8 mouse cellular contexts compared by ENCODE assay signal in the genomic region with DNA sequence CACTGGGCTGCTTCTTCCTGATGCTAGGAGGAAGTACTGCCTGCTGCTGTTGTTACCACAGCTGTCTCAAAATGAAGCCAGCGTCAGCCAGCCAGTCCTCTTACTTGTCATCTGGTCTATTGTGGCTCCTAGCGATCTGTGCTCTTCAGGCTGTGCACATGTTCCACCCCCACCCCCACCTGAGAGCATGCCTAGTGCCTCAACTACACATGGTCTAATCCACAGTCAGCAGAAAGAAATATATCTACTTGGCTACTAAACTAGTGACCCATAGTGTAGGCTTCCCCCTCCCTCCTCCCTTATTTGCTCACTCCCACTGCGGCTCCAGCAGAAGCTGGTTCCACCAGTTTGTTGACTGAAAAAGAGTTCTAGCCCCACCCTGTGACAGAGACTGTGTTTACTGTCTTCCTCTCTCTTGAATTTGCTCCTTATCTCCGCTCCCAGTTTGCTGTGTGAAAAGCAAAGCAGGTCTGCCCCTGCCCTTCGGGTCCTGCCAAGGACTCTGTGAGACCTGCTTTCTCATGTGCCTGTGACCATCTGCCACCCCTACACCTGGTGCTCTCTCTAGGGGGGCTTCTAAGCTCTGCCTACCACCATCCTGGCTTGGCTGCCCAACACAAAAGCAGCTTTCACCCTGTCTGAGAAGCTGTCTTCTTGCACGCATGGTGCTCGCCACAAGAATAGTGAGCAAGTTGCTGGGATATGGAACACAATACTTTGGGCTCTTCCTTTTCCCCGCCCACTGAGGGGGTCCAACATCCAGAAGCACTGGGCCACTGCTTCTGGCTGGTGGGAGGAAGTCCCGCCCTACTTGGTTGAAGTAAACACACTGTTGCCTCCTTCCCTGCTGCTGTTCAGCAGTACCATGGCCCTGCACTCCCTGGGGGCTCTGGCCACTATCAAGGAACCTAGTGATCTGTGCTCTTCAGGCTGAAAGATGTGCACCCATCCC. TPM values are rescaled to one million over a fixed set of nuclear protein-coding genes. Genes with fewer than 3 reads are reported as not detected.
A peak's percentile ranks its signal among the peaks of the same experiment; 100 is the strongest.
DNase-seq lines count a peak whose midpoint lies in the region; ATAC-seq and TF ChIP-seq lines count a peak whose summit lies in the region.

No protein-coding gene starts in this region.

- H3K9ac ChIP-seq in limb, embryonic 12.5 days (replicated peaks), result no peak overlapping the region
- H3K9ac ChIP-seq in stomach, embryonic 16.5 days (ENCODE audit: low read length), result no peak overlapping the region

- H3K4me1 ChIP-seq in spleen, adult 2 months (ENCODE audit: control insufficient read depth, insufficient read depth, insufficient read length), result no peaks in the 10 kb centered on the region
- H3K4me1 ChIP-seq in embryonic facial prominence, embryonic 10.5 days, result 0 out of 2 replicates have a peak, but pooled peaks cover 5% of the 10 kb centered on the region
- H3K4me1 ChIP-seq in limb, embryonic 12.5 days (replicated peaks), result no peaks in the 10 kb centered on the region
- no peaks in the 10 kb centered on the region for H3K4me1 ChIP-seq in stomach, embryonic 16.5 days (ENCODE audit: control insufficient read depth, insufficient read depth, low read length)

- no peak for DNase-seq in spleen, adult 2 months (ENCODE audit: low read depth in 1 of 2, low spot score in 2 of 2)
- DNase-seq in spleen, postnatal 10 days (ENCODE audit: low spot score in 2 of 2), result no peak
- DNase-seq in embryonic facial prominence, embryonic 10.5 days (ENCODE audit: low spot score), result no peak
- DNase-seq in left cerebral cortex, adult 8-10 months (ENCODE audit: low spot score in 2 of 2), result no peak
- DNase-seq in spleen, adult 12 weeks (ENCODE audit: low spot score), result no peak
- no peak for DNase-seq in urinary bladder, postnatal 4 days (ENCODE audit: low spot score in 2 of 2)

- no peaks in the 10 kb centered on the region for H3K36me3 ChIP-seq in spleen, adult 2 months (ENCODE audit: control insufficient read depth, insufficient read depth, low read length)
- H3K36me3 ChIP-seq in embryonic facial prominence, embryonic 10.5 days (replicated peaks), result no peaks in the 10 kb centered on the region
- no peaks in the 10 kb centered on the region for H3K36me3 ChIP-seq in limb, embryonic 12.5 days
- no peaks in the 10 kb centered on the region for H3K36me3 ChIP-seq in stomach, embryonic 16.5 days (ENCODE audit: control insufficient read depth, insufficient read depth, low read length)

- H3K27ac ChIP-seq in spleen, adult 2 months (ENCODE audit: insufficient read depth, low read length), result peak overlapping the region; percentile 61
- H3K27ac ChIP-seq in embryonic facial prominence, embryonic 10.5 days (replicated peaks), result no peak overlapping the region
- no peak overlapping the region for H3K27ac ChIP-seq in limb, embryonic 12.5 days
- H3K27ac ChIP-seq in stomach, embryonic 16.5 days (ENCODE audit: low read length), result no peak overlapping the region

- H3K27me3 ChIP-seq in spleen, adult 2 months (ENCODE audit: control insufficient read depth, insufficient read depth, low read length), result no peaks in the 10 kb centered on the region
- no peaks in the 10 kb centered on the region for H3K27me3 ChIP-seq in embryonic facial prominence, embryonic 10.5 days (replicated peaks; ENCODE audit: low read depth, poor library complexity, severe bottlenecking)
- no peaks in the 10 kb centered on the region for H3K27me3 ChIP-seq in limb, embryonic 12.5 days
- no peaks in the 10 kb centered on the region for H3K27me3 ChIP-seq in stomach, embryonic 16.5 days (ENCODE audit: control insufficient read depth, insufficient read depth, low read length)

- ATAC-seq in limb, embryonic 12.5 days (ENCODE audit: insufficient number of reproducible peaks, insufficient read depth, low FRiP score, low TSS enrichment, low read depth), result no peak
- ATAC-seq in stomach, embryonic 16.5 days (ENCODE audit: insufficient read depth, low FRiP score), result peak; percentile 33; the same call in 1 of the 2 replicates

- TF ChIP-seq CTCF in spleen, adult 2 months (IDR thresholded peaks at IDR 0.05; ENCODE audit: extremely low read depth, insufficient read depth, insufficient read length, insufficient replicate concordance), result no peak

- H3K9me3 ChIP-seq in embryonic facial prominence, embryonic 10.5 days, result no peaks in the 10 kb centered on the region
- H3K9me3 ChIP-seq in limb, embryonic 12.5 days, result no peaks in the 10 kb centered on the region
- H3K9me3 ChIP-seq in stomach, embryonic 16.5 days (replicated peaks; ENCODE audit: control insufficient read depth, low read length), result no peaks in the 10 kb centered on the region

- H3K4me2 ChIP-seq in limb, embryonic 12.5 days, result peak overlapping the region; percentile 37
- peak overlapping the region; percentile 36 for H3K4me2 ChIP-seq in stomach, embryonic 16.5 days (ENCODE audit: low read depth, low read length)

- no peak overlapping the region; the same call in 1 of the 2 replicates for H3K4me3 ChIP-seq in spleen, adult 2 months (ENCODE audit: extremely low read depth, insufficient read depth, insufficient read length)
- H3K4me3 ChIP-seq in embryonic facial prominence, embryonic 10.5 days, result peak overlapping the region; percentile 32
- no peak overlapping the region for H3K4me3 ChIP-seq in limb, embryonic 12.5 days (replicated peaks)
- peak overlapping the region; percentile 13; the same call in 1 of the 2 replicates for H3K4me3 ChIP-seq in stomach, embryonic 16.5 days (replicated peaks; ENCODE audit: low read length)

- 58% methylated on average over 9 of the region's 9 CpGs for WGBS in spleen, adult 2 months
- 59% methylated on average over 9 of the region's 9 CpGs for WGBS in embryonic facial prominence, embryonic 10.5 days
- 58% methylated on average over 9 of the region's 9 CpGs for WGBS in limb, embryonic 12.5 days
- 43% methylated on average over 9 of the region's 9 CpGs for WGBS in stomach, embryonic 16.5 days

- TF ChIP-seq POLR2A in spleen, adult 2 months (IDR thresholded peaks at IDR 0.05; ENCODE audit: low read depth, low read length), result no peak

RNA-seq across cellular contexts. Expression of a gene that starts 14.0 kb away (rescaled TPM):
- not detected in 2 replicates for polyA plus RNA-seq in spleen, adult 2 months (2012; rRNA removed)
- polyA plus RNA-seq in embryonic facial prominence, embryonic 10.5 days (2016; fragmentation: Nextera tagmentation; extraction: Ambion mirVana), result 1.8 and 2.8 TPM in 2 replicates
- polyA plus RNA-seq in limb, embryonic 12.5 days (2016; fragmentation: Nextera tagmentation; extraction: Ambion mirVana), result 0.83 and 1.1 TPM in 2 replicates
- polyA plus RNA-seq in stomach, embryonic 16.5 days (2015; fragmentation: Nextera tagmentation; extraction: Ambion mirVana), result 0.25 and 0.39 TPM in 2 replicates
- 1 to 10 TPM; 1.3 to 2.4 (median 1.9) TPM for total RNA-seq in left cerebral cortex, adult 8-10 months (2022)

Comparison
In these comparisons a context has a peak if more than half of its experiments do, and no peak if none do; other contexts are left out.
1. H3K4me3 ChIP-seq: peak in embryonic facial prominence, embryonic 10.5 days (single experiment) and stomach, embryonic 16.5 days (single experiment); none in spleen, adult 2 months (single experiment) and limb, embryonic 12.5 days (single experiment).